Mouse (Mus musculus) embryonic facial prominence, embryonic 14.5 days (tissue): ENCODE measurements around the gene H2-K1. TPM values are rescaled to one million over a fixed set of nuclear protein-coding genes. Genes with fewer than 3 reads are reported as not detected.

Experiments used
- ATAC-seq: fragments of 200-750 bp; cut with Nextera tagmentation; 2 replicates; pipeline ENCODE4 v1.8.0; 2017; ENCODE audit warnings: low read depth, moderate number of reproducible peaks, moderate TSS enrichment
- DNase-seq: peaks from one replicate; pipeline ENCODE4 v3.0.0-alpha.2; 2015; ENCODE audit warnings: low spot score
- H3K27ac ChIP-seq: fragments of 300-500 bp; sonication (generic); replicated peaks from 2 replicates; pipeline ENCODE4 v1.5.1; 2014; ENCODE audit warnings: low read depth, mild to moderate bottlenecking, low read length, moderate library complexity
- H3K27me3 ChIP-seq: fragments of 300-500 bp; sonication (generic); replicated peaks from 2 replicates; pipeline ENCODE4 v1.6.1; 2014; ENCODE audit warnings: low read length; ENCODE audit not compliant: control insufficient read depth, insufficient read depth
- H3K36me3 ChIP-seq: fragments of 300-500 bp; sonication (generic); 2 replicates; pipeline ENCODE4 v1.6.1; 2014; ENCODE audit warnings: low read length, mixed read lengths; ENCODE audit not compliant: control insufficient read depth, insufficient read depth
- H3K4me1 ChIP-seq: fragments of 300-500 bp; sonication (generic); 2 replicates; pipeline ENCODE4 v1.6.1; 2014; ENCODE audit warnings: antibody characterized with exemption, low read length; ENCODE audit not compliant: control insufficient read depth, insufficient read depth
- H3K4me2 ChIP-seq: fragments of 300-500 bp; sonication (generic); 2 replicates; pipeline ENCODE4 v1.6.1; 2014; ENCODE audit warnings: low read depth, mild to moderate bottlenecking, low read length, moderate library complexity, mixed read lengths
- H3K4me3 ChIP-seq: fragments of 300-500 bp; sonication (generic); 2 replicates; pipeline ENCODE4 v1.5.1; 2014; ENCODE audit warnings: low read depth, mild to moderate bottlenecking, low read length
- H3K9ac ChIP-seq: fragments of 300-500 bp; sonication (generic); 2 replicates; pipeline ENCODE4 v1.6.1; 2014; ENCODE audit warnings: low read depth, mild to moderate bottlenecking, low read length, moderate library complexity, mixed read lengths
- H3K9me3 ChIP-seq: fragments of 300-500 bp; sonication (generic); 2 replicates; pipeline ENCODE4 v1.6.1; 2016; ENCODE audit warnings: low read length; ENCODE audit not compliant: control insufficient read depth
- WGBS: fragments of 180-500 bp; shearing (Covaris S2); extraction: QIAGEN DNeasy Blood & Tissue Kit; methylation state at CpG from one replicate; pipeline ENCODE4 v1.1.7; 2014; 5-methylcytosine and 5-hydroxymethylcytosine counted together
- polyA plus RNA-seq: library from polyadenylated mRNA; unstranded; fragments of >200 nt; fragmentation: Nextera tagmentation; extraction: Ambion mirVana; gene quantifications from 2 replicates; pipeline ENCODE4 v1.2.1, GENCODE M21; 2014

The H2-K1 gene
- polyA plus RNA-seq, 1 experiment from 2014 or later: 30.8 TPM

DNA sequence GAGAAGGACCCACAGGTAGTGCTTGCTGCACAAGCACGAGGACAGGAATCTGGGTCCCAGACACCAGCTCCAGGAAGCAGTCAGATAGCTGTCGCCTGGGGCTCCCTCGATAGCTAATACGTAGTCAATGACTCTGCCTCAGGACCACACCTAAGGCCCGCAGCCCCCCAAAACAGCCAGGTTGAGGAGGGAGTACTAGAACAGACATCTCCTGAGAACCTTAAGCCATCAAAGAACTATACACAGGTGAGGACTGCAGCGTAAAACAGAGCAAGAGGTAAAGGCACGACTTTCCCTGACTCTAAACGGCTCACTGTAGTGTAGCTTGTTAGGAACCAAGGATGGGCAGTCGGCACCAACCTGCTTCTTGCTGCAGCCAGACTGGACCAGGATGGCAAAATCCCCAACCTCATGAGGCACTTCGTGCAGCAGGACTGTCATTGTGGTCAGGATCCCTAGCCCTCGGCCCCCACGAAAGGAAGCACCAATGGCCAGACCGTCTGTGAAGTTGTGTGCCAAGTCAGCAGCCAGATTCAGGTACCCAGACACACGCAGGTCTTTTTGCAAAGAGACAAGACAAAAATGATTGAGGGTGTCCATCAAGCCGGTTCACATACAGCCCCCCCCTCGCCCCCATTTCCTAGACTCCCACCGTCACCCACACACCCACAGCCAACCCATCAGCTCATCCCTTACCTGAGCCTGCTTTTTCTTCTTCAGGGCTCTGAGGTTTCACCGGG, 29.2 kb upstream of the H2-K1 start:
- Histone ChIP-seq H3K4me1 (peaks cover 45% of the 10 kb centered on the region), H3K36me3 (peaks cover 33% of the 10 kb centered on the region), H3K9ac (peak overlapping the region; percentile 95), H3K27ac (no peak overlapping the region), H3K9me3 (no peaks in the 10 kb centered on the region), H3K27me3 (no peaks in the 10 kb centered on the region), H3K4me3 (peak overlapping the region; percentile 88), H3K4me2 (peak overlapping the region; percentile 98)
- DNase-seq (no peak), ATAC-seq (no peak)
- WGBS: 90% methylated on average over 18 of the region's 18 CpGs

DNA sequence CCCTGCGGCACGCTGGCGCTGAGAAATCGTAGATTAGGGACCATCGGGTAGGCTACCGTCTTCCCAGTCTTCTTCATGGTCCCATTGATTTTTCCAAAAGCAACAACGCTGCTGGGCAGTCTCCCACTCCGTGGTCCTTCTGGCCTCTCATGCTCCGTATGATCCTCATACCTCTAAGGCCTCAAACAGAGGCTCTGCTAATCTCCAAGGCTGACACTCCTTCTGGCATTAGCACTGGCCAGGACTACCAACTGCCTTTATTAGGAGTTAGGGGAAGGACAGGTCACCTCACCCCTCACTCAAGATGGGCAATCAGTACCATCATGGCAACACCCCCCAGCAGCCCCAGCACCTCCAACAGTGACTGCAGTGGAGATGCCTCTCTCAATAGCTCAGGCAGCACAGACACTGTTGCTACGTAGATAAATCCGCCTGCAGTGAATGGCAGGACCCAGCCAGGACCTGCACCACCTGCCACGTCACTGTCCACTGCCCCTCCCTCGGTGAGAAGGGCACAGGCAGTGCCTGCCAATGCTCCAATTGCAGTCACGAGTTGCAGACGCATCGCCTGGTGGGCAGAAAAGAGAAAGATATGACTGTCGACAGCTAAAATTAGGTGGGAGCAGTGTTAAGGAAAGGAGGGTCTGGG, 28.5 kb upstream of the H2-K1 start:
- ATAC-seq (no peak), DNase-seq (no peak)
- Histone ChIP-seq H3K36me3 (peaks cover 27% of the 10 kb centered on the region), H3K27ac (peak overlapping the region; percentile 69; the same call in 1 of the 2 replicates), H3K9me3 (no peaks in the 10 kb centered on the region), H3K4me1 (peaks cover 50% of the 10 kb centered on the region), H3K9ac (no peak overlapping the region), H3K4me3 (peak overlapping the region; percentile 62; the same call in 1 of the 2 replicates), H3K27me3 (no peaks in the 10 kb centered on the region), H3K4me2 (peak overlapping the region; percentile 97)
- WGBS: 76% methylated on average over 17 of the region's 17 CpGs

DNA sequence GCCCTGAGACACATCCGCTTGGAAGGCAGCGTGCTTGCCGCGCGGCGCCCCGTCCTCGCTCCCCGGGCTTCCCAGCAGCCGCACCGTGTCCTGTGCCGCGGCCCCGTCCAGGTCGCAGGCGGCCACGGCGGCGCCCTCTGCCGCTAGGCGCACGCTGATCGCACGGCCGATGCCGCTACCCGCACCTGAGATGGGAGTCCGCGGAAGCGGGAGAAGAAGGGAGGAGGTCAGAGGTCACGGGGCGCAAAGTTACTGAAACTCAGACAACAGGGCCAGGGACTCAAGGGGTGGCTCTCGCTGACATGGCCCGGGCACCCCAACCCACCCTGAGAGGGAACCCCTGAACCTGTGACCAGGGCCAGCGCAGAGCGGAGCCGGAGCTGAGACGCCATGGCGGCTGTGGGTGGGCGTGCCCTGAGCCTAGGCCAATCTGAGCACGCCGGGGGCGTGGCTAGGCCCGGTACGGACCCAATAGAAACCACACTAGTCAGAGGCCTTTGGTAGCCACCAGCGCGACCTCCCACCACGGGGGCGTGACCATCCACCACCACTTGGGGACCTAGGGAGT, 27.6 kb upstream of the H2-K1 start, which contains the start of gene H2-Ke6:
Gene H2-Ke6 (minus strand): TSS at position 405 of the 568 bp plus-strand sequence.
- DNase-seq: peak; percentile 97
- Histone ChIP-seq H3K36me3 (peaks cover 27% of the 10 kb centered on the region), H3K9me3 (no peaks in the 10 kb centered on the region), H3K27me3 (no peaks in the 10 kb centered on the region), H3K9ac (peak within 1 kb of the TSS; percentile 68), H3K4me1 (peaks cover 44% of the 10 kb centered on the region), H3K4me3 (peak within 1 kb of the TSS; percentile 62), H3K27ac (peak within 1 kb of the TSS; percentile 69), H3K4me2 (peak within 1 kb of the TSS; percentile 97)
- peak; percentile 85 for ATAC-seq
- WGBS: 0% methylated on average over 28 of the region's 49 CpGs

DNA sequence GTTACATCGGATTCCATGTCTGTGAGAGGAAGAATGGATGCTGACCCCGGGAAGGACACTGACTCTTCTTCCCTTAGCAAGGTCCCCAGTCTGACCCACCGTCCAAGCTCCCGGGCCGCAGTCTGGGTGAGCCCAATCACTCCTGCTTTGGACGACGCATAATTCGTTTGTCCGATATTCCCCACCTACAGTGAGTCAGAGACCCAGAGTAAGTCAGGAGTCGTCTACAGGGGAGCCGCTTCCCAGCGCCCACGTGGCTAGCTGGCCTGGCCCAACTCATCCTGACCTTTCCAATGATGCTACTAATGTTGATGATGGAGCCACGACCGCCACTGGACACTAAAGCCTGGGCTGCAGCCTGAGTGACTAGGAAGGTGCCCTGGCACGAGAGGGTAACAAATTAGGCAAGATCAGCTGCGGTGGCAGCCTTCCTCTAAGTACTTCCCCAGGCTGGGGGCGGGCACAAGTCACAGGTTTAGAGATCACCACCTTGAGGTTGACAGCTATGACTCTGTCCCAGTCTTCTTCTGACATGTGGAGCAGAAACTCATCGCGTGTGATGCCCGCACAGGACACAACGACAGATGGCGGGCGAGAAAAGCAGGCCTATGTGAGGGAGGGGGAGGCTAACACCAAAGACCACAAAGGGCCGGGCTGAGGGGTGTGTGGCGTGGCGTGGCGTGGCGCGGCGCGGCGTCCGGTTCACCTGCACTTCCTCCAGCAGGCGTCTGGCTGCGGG, 26.9 kb upstream of the H2-K1 start:
- peak overlapping the region; percentile 97 for H3K4me2 ChIP-seq
- peaks cover 42% of the 10 kb centered on the region for H3K4me1 ChIP-seq
- no peak for ATAC-seq
- DNase-seq: no peak
- H3K27me3 ChIP-seq: no peaks in the 10 kb centered on the region
- H3K27ac ChIP-seq: peak overlapping the region; percentile 69
- 14% methylated on average over 26 of the region's 36 CpGs for WGBS
- H3K36me3 ChIP-seq: peaks cover 33% of the 10 kb centered on the region
- no peaks in the 10 kb centered on the region for H3K9me3 ChIP-seq
- peak overlapping the region; percentile 62 for H3K4me3 ChIP-seq
- peak overlapping the region; percentile 68 for H3K9ac ChIP-seq

DNA sequence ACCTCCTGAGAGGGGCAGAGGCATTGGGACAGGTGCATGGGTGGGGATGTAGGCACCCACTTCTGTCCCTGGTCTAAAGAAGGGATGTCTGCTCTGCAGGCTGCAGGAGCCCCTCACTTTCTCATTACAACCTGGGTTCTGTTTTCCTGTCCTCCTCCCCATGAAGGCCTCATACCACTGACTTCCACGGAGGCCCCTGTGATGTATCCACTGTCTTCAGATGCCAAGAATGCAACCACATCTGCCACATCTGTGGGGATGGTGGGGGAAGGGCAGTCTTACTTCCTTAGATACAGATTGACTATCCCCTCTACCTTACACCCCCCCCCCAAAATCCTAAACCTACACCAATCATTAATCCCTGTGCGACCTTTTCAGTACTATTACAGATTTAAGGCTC, 26.1 kb upstream of the H2-K1 start:
- 29% methylated on average over 2 of the region's 2 CpGs for WGBS
- Histone ChIP-seq H3K27me3 (no peaks in the 10 kb centered on the region), H3K9me3 (no peaks in the 10 kb centered on the region), H3K4me1 (peaks cover 42% of the 10 kb centered on the region), H3K27ac (no peak overlapping the region), H3K4me2 (peak overlapping the region; percentile 97), H3K4me3 (peak overlapping the region; percentile 91; the same call in 1 of the 2 replicates), H3K9ac (no peak overlapping the region), H3K36me3 (peaks cover 42% of the 10 kb centered on the region)
- no peak for ATAC-seq
- no peak for DNase-seq

DNA sequence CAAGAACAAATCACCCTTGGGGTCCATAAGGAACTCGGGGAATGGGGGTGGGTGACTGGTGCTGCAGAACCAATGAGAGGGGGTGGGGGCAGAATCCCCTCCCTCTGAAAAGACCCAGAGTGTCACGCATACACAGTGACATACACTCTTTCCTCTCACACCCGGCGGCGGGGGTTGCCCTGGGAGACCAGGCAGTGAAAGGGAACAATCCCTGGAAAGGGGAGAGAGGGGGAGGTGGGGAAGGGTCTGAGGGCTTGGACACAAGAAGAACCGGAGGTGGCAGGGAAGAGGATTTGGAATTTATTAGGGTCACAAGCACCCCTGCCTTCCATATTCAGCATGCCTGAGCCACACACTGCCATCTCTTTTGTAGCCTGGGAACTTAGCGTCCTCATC, 25.6 kb upstream of the H2-K1 start:
- no peak for DNase-seq
- H3K4me3 ChIP-seq: peak overlapping the region; percentile 91

DNA sequence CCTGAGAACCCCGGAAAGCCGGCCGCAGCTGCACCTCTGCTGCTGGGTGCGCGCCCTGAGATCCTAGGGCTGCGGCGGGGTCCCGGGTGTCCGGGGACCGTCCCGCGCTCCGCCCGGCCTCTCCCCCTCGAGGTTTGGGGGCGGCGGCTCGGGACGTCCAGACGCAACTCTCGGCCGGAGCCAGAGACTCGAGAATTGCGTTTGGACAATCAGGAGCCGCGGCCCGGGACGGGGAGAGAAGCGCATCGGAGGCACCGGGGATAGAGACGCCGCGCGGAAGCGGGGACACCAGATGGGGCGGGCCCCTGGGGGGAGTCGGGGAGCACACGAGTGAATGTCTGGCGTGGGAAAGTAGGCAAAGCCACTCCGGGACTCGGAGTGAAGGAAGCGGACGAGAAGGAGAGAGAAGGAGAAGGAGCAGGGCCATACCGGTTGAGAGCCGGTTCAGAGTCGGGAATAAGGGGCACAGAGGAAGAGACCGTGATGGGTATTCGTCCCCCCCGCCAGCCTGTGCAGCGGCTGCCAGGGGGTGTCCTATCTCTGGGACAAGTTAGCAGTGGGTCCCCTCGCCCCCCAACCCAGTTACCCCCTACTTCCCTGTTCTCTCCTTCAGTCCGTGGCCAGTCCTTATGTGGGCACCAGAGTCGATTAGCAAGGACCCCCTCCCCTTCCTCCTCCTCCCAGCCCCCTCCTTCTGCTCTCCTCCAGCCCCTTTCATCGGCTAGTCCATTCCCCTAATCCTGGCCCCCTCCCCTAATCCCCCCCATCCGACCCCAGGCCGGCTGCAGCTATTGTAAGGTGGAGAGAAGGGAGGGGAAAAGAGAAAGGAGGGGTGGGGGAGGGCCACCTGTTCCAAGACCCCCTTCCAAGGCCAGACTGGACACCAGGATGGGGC, 25.0 kb upstream of the H2-K1 start:
- Histone ChIP-seq H3K4me2 (peak overlapping the region; percentile 97), H3K27ac (peak overlapping the region; percentile 91), H3K9ac (peak overlapping the region; percentile 92), H3K9me3 (no peaks in the 10 kb centered on the region), H3K36me3 (peaks cover 50% of the 10 kb centered on the region), H3K4me3 (peak overlapping the region; percentile 91), H3K27me3 (no peaks in the 10 kb centered on the region), H3K4me1 (peaks cover 39% of the 10 kb centered on the region)
- DNase-seq (no peak), ATAC-seq (peak; percentile 0; the same call in 1 of the 2 replicates)
- WGBS: under 1% methylated on average over 47 of the region's 57 CpGs

More for the DNA sequence above, 25.6 kb upstream of the H2-K1 start:
- no peaks in the 10 kb centered on the region for H3K27me3 ChIP-seq
- peaks cover 42% of the 10 kb centered on the region for H3K4me1 ChIP-seq
- H3K9ac ChIP-seq: peak overlapping the region; percentile 92
- no peaks in the 10 kb centered on the region for H3K9me3 ChIP-seq
- no peak overlapping the region for H3K27ac ChIP-seq
- H3K4me2 ChIP-seq: peak overlapping the region; percentile 97
- ATAC-seq: no peak
- WGBS: 6% methylated on average over 5 of the region's 7 CpGs
- peaks cover 46% of the 10 kb centered on the region for H3K36me3 ChIP-seq
